Mouse (Mus musculus): ENCODE measurements around the gene Hsd17b14. TPM values are rescaled to one million over a fixed set of nuclear protein-coding genes. Genes with fewer than 3 reads are reported as not detected.

Gene Hsd17b14
- polyA plus RNA-seq, 1 experiment from 2014 or later, result not detected

DNA sequence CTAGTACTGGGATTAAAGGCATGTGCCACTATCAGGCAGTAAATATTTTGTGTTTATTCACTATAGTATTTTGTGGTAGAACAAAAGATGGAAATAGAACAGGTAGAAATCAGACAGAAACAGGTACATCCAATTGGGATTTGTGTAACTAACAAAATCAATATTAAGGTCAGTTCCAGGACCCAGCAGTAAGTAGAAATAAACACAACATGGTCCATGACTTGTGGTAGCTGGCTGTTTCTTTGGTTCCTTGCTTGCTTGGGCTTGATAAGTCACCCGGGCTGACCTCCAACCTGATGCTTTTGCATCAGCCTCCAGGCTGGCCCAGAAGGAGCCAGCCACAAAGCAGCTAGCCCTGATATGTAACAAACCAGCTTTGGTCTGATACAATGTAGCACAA, 54.8 kb downstream of the Hsd17b14 start:
- Histone ChIP-seq H3K27me3 (ENCODE audit: control insufficient read depth, insufficient read depth, low read length) (no peaks in the 10 kb centered on the region), H3K27ac (no peak overlapping the region), H3K9ac (no peak overlapping the region), H3K36me3 (replicated peaks; ENCODE audit: control insufficient read depth, insufficient read depth) (no peaks in the 10 kb centered on the region), H3K4me3 (replicated peaks; ENCODE audit: low read length) (no peak overlapping the region), H3K9me3 (ENCODE audit: control insufficient read depth, low read length) (no peaks in the 10 kb centered on the region), H3K4me1 (replicated peaks; ENCODE audit: control insufficient read depth, insufficient read depth, low read length) (no peaks in the 10 kb centered on the region), H3K4me2 (replicated peaks) (no peak overlapping the region)
- DNase-seq (ENCODE audit: low spot score) (no peak), ATAC-seq (ENCODE audit: low FRiP score) (no peak)
- WGBS, result 71% methylated on average over 1 of the region's 1 CpGs

DNA sequence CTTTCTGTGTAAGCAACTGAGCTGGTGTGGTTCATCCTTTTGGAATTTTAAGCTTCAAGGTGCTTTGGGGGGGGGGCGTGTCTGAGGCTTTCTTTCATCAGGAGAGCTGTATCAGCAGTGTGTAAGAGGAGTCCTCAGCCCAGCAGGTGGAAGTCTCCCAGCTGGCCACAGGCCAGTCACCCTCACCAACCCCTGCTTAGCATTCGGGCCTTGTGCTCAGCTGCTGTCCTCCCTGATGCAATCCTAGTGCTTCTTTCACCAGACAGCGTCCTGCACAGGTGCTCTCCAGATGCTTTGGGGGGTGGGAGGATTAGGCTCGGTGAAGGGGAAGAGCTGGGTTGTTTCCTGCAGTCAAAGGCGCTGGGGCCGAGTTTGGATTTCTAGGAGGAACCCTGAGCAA, 61.6 kb downstream of the Hsd17b14 start:
- Histone ChIP-seq H3K4me3 (replicated peaks; ENCODE audit: low read length) (no peak overlapping the region), H3K27me3 (ENCODE audit: control insufficient read depth, insufficient read depth, low read length) (peaks cover 40% of the 10 kb centered on the region), H3K9me3 (ENCODE audit: control insufficient read depth, low read length) (no peaks in the 10 kb centered on the region), H3K36me3 (replicated peaks; ENCODE audit: control insufficient read depth, insufficient read depth) (no peaks in the 10 kb centered on the region), H3K27ac (no peak overlapping the region), H3K9ac (no peak overlapping the region), H3K4me1 (replicated peaks; ENCODE audit: control insufficient read depth, insufficient read depth, low read length) (no peaks in the 10 kb centered on the region), H3K4me2 (replicated peaks) (no peak overlapping the region)
- no peak for DNase-seq (ENCODE audit: low spot score)
- ATAC-seq (ENCODE audit: low FRiP score), result no peak
- 31% methylated on average over 6 of the region's 6 CpGs for WGBS

DNA sequence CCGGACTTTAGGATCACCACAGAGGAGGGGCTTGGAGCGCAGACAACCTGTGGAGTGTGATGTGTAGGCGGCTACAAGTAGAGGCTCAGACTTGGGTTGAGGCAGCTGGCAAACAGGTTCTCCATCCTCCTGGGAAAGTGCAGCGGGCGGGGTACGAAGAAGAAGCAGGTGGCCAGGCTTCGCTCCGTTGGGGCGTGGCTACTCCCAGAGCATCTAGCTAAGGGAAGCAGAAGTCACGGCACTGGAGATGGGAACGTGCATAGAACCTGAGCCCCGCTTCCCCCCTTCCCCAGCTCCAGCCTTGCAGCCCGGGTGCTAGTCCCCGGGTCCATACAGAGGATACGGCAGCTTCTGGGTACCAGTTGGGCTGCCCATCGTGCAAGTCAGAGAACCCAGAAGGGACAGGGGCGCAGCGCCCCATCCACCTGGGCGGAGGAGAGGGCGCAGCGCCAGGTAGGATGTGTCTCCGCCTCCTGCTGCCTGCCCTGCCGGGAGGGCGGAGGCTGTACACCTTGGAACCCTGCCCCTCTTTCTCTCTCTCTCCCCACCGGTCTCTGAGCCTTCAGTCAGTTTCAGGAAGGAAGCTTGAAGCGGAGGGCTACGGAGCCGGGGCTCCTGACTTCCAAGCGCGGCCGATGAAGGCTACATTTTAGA, 62.5 kb downstream of the Hsd17b14 start, which contains the start of gene Fut1:
TSS of gene Fut1 (plus strand) at position 248 of the 654 bp plus-strand sequence.
- Histone ChIP-seq H3K9ac (0 out of 2 replicates have a peak within 1 kb of the TSS, but pooled peaks have one; percentile 11), H3K9me3 (ENCODE audit: control insufficient read depth, low read length) (no peaks in the 10 kb centered on the region), H3K27ac (no peak within 1 kb of the TSS), H3K36me3 (replicated peaks; ENCODE audit: control insufficient read depth, insufficient read depth) (no peaks in the 10 kb centered on the region), H3K27me3 (ENCODE audit: control insufficient read depth, insufficient read depth, low read length) (peaks cover 40% of the 10 kb centered on the region), H3K4me2 (replicated peaks) (peak within 1 kb of the TSS; percentile 27), H3K4me1 (replicated peaks; ENCODE audit: control insufficient read depth, insufficient read depth, low read length) (no peaks in the 10 kb centered on the region), H3K4me3 (replicated peaks; ENCODE audit: low read length) (no peak within 1 kb of the TSS)
- no peak for ATAC-seq (ENCODE audit: low FRiP score)
- DNase-seq (ENCODE audit: low spot score), result no peak
- 8% methylated on average over 31 of the region's 31 CpGs for WGBS

Other genes with a start within 250 kb of the Hsd17b14 start
- gene Trpm4, start 221.1 kb upstream of the Hsd17b14 start, polyA plus RNA-seq (2014; fragmentation: Nextera tagmentation; extraction: Ambion mirVana), result 7.8 and 9.3 TPM in 2 replicates
- 0.20 and 0.41 TPM in 2 replicates for gene Hrc, start 219.6 kb upstream of the Hsd17b14 start, polyA plus RNA-seq (2014; fragmentation: Nextera tagmentation; extraction: Ambion mirVana)
- 29.8 and 32.3 TPM in 2 replicates for gene Ppfia3, start 187.9 kb upstream of the Hsd17b14 start, polyA plus RNA-seq (2014; fragmentation: Nextera tagmentation; extraction: Ambion mirVana)
- gene Lin7b, start 184.3 kb upstream of the Hsd17b14 start, polyA plus RNA-seq (2014; fragmentation: Nextera tagmentation; extraction: Ambion mirVana), result 34.8 and 37.9 TPM in 2 replicates
- gene Snrnp70, start 159.2 kb upstream of the Hsd17b14 start, polyA plus RNA-seq (2014; fragmentation: Nextera tagmentation; extraction: Ambion mirVana), result 61.4 and 72.3 TPM in 2 replicates
- gene Kcna7, start 149.2 kb upstream of the Hsd17b14 start, polyA plus RNA-seq (2014; fragmentation: Nextera tagmentation; extraction: Ambion mirVana), result not detected in 2 replicates
- 0.13 TPM in 1 of 2 replicates, not detected in the other for gene Ntf5, start 141.2 kb upstream of the Hsd17b14 start, polyA plus RNA-seq (2014; fragmentation: Nextera tagmentation; extraction: Ambion mirVana)
- 1.2 and 2.0 TPM in 2 replicates for gene Lhb, start 134.1 kb upstream of the Hsd17b14 start, polyA plus RNA-seq (2014; fragmentation: Nextera tagmentation; extraction: Ambion mirVana)
- 17.8 and 21.6 TPM in 2 replicates for gene Gys1, start 120.0 kb upstream of the Hsd17b14 start, polyA plus RNA-seq (2014; fragmentation: Nextera tagmentation; extraction: Ambion mirVana)
- gene Ruvbl2, start 116.8 kb upstream of the Hsd17b14 start, polyA plus RNA-seq (2014; fragmentation: Nextera tagmentation; extraction: Ambion mirVana), result 83.9 and 93.5 TPM in 2 replicates
- gene Ftl1, start 95.0 kb upstream of the Hsd17b14 start, polyA plus RNA-seq (2014; fragmentation: Nextera tagmentation; extraction: Ambion mirVana), result 4,936 and 5,483 TPM in 2 replicates
- 182 and 190 TPM in 2 replicates for gene Bax, start 88.0 kb upstream of the Hsd17b14 start, polyA plus RNA-seq (2014; fragmentation: Nextera tagmentation; extraction: Ambion mirVana)
- 0.13 and 0.35 TPM in 2 replicates for gene Tulp2, start 73.0 kb upstream of the Hsd17b14 start, polyA plus RNA-seq (2014; fragmentation: Nextera tagmentation; extraction: Ambion mirVana)
- gene Gm45808, start 68.1 kb upstream of the Hsd17b14 start, polyA plus RNA-seq (2014; fragmentation: Nextera tagmentation; extraction: Ambion mirVana), result not detected in 2 replicates
- gene Dhdh, start 66.1 kb upstream of the Hsd17b14 start, polyA plus RNA-seq (2014; fragmentation: Nextera tagmentation; extraction: Ambion mirVana), result 2.8 and 3.6 TPM in 2 replicates
- gene Nucb1, start 44.5 kb upstream of the Hsd17b14 start, polyA plus RNA-seq (2014; fragmentation: Nextera tagmentation; extraction: Ambion mirVana), result 121 and 122 TPM in 2 replicates
- gene Ppp1r15a, start 28.6 kb upstream of the Hsd17b14 start, polyA plus RNA-seq (2014; fragmentation: Nextera tagmentation; extraction: Ambion mirVana), result 12.9 and 13.0 TPM in 2 replicates
- gene Plekha4, start 28.6 kb upstream of the Hsd17b14 start, polyA plus RNA-seq (2014; fragmentation: Nextera tagmentation; extraction: Ambion mirVana), result 1.4 and 2.3 TPM in 2 replicates
- gene Bcat2, start 15.3 kb downstream of the Hsd17b14 start, polyA plus RNA-seq (2014; fragmentation: Nextera tagmentation; extraction: Ambion mirVana), result 17.4 and 19.0 TPM in 2 replicates
- not detected in 2 replicates for gene Fgf21, start 60.6 kb downstream of the Hsd17b14 start, polyA plus RNA-seq (2014; fragmentation: Nextera tagmentation; extraction: Ambion mirVana)
- gene Fut1, start 62.4 kb downstream of the Hsd17b14 start, polyA plus RNA-seq (2014; fragmentation: Nextera tagmentation; extraction: Ambion mirVana), result not detected in 2 replicates
- not detected in 2 replicates for gene Izumo1, start 66.9 kb downstream of the Hsd17b14 start, polyA plus RNA-seq (2014; fragmentation: Nextera tagmentation; extraction: Ambion mirVana)
- gene Rasip1, start 72.6 kb downstream of the Hsd17b14 start, polyA plus RNA-seq (2014; fragmentation: Nextera tagmentation; extraction: Ambion mirVana), result 17.2 and 18.3 TPM in 2 replicates
- gene Mamstr, start 85.1 kb downstream of the Hsd17b14 start, polyA plus RNA-seq (2014; fragmentation: Nextera tagmentation; extraction: Ambion mirVana), result 3.0 and 3.1 TPM in 2 replicates
- 0.07 and 0.11 TPM in 2 replicates for gene Fut2, start 111.5 kb downstream of the Hsd17b14 start, polyA plus RNA-seq (2014; fragmentation: Nextera tagmentation; extraction: Ambion mirVana)
- gene Ntn5, start 129.1 kb downstream of the Hsd17b14 start, polyA plus RNA-seq (2014; fragmentation: Nextera tagmentation; extraction: Ambion mirVana), result 1.0 and 1.3 TPM in 2 replicates
- gene Sec1, start 139.5 kb downstream of the Hsd17b14 start, polyA plus RNA-seq (2014; fragmentation: Nextera tagmentation; extraction: Ambion mirVana), result 0.22 and 0.40 TPM in 2 replicates
- gene Car11, start 144.9 kb downstream of the Hsd17b14 start, polyA plus RNA-seq (2014; fragmentation: Nextera tagmentation; extraction: Ambion mirVana), result 28.2 and 29.0 TPM in 2 replicates
- 3.5 and 3.9 TPM in 2 replicates for gene Dbp, start 150.2 kb downstream of the Hsd17b14 start, polyA plus RNA-seq (2014; fragmentation: Nextera tagmentation; extraction: Ambion mirVana)
- 578 and 674 TPM in 2 replicates for gene Rpl18, start 160.6 kb downstream of the Hsd17b14 start, polyA plus RNA-seq (2014; fragmentation: Nextera tagmentation; extraction: Ambion mirVana)
- 16.7 and 20.0 TPM in 2 replicates for gene Sphk2, start 163.1 kb downstream of the Hsd17b14 start, polyA plus RNA-seq (2014; fragmentation: Nextera tagmentation; extraction: Ambion mirVana)
- 0.17 TPM in 1 of 2 replicates, not detected in the other for gene Fam83e, start 166.3 kb downstream of the Hsd17b14 start, polyA plus RNA-seq (2014; fragmentation: Nextera tagmentation; extraction: Ambion mirVana)
- not detected in 2 replicates for gene Spaca4, start 170.9 kb downstream of the Hsd17b14 start, polyA plus RNA-seq (2014; fragmentation: Nextera tagmentation; extraction: Ambion mirVana)
- gene Lmtk3, start 228.8 kb downstream of the Hsd17b14 start, polyA plus RNA-seq (2014; fragmentation: Nextera tagmentation; extraction: Ambion mirVana), result 20.9 and 23.6 TPM in 2 replicates
- 5.2 and 7.3 TPM in 2 replicates for gene Sult2b1, start 229.8 kb downstream of the Hsd17b14 start, polyA plus RNA-seq (2014; fragmentation: Nextera tagmentation; extraction: Ambion mirVana)